Mouse (Mus musculus) heart, adult 9 months (tissue): ENCODE measurements at regions not wholly inside any gene's neighbourhood (a gene's known extent, or its start where the extent isn't known, plus 50 kb on each side); places are given as distances from the start of the nearest gene placed in this dataset.

Source experiments
- DNase-seq, 2 experiments: peaks; one replicate each; pipeline ENCODE4 v3.0.0; 2022; ENCODE audit warnings: low spot score in 2 of 2

DNA sequence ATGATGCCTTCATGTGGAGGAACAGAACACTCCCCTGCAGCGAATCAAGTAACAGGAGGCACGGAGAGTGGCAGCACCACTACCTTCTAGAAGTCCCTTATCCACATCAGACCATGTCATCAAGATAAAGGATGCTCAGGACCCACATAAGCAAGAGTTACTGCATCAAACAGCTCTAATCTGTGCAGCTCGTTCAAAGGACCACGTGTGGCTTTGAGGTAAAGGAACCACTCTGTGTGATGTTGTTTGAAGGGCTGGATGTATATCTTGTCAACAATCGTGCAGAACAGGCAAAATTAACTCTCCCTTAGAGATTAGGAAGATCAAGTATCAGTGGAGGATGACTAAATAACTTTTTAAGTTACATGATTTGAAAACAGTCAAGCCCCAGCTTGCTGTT lies 68.8 kb upstream of the Cd44 start:
- DNase-seq = no peak

GRCm38 (mm10) chr2:102967950-102968722 lies 66.7 kb upstream of the Cd44 start:
- DNase-seq = peak in 1 of 2 experiments; percentile 13

- DNase-seq = no peak
Measured at GRCm38 (mm10) chr2:102967417-102967816, 66.0 kb upstream of the Cd44 start.

DNA sequence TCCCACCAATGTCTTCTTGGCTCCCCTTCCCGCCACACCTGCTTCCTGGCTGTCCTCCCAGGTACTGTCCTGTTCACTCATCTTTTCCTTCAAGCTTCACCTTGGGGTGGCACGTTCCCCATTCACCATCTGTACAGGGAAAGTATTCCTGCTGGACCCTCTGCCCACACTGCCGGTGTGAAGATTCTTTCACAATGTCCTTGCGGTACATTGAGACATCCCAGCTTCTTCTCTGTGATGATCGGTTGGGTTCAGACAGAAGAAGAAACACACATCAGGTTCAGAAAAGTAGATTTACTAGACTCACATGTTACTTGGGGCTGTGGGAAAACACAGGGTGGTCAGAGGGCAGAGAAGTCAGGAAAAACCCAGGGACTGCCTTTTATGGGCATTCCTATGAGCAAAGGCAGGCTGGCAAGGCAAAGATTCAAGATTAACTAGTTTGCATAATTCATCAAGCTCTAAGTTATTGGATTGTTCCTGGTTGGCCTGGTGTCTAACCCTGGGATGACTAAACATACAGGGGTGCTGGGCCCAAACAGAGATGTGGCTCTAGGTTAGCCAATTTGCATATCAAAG lies 57.7 kb upstream of the Cd44 start:
- DNase-seq = no peak

GRCm38 (mm10) chr2:102958529-102958928 lies 57.1 kb upstream of the Cd44 start:
- DNase-seq = no peak

GRCm38 (mm10) chr2:102957811-102958210 lies 56.3 kb upstream of the Cd44 start:
- no peak for DNase-seq

GRCm38 (mm10) chr2:102956858-102957242 lies 55.4 kb upstream of the Cd44 start:
- no peak for DNase-seq

DNA sequence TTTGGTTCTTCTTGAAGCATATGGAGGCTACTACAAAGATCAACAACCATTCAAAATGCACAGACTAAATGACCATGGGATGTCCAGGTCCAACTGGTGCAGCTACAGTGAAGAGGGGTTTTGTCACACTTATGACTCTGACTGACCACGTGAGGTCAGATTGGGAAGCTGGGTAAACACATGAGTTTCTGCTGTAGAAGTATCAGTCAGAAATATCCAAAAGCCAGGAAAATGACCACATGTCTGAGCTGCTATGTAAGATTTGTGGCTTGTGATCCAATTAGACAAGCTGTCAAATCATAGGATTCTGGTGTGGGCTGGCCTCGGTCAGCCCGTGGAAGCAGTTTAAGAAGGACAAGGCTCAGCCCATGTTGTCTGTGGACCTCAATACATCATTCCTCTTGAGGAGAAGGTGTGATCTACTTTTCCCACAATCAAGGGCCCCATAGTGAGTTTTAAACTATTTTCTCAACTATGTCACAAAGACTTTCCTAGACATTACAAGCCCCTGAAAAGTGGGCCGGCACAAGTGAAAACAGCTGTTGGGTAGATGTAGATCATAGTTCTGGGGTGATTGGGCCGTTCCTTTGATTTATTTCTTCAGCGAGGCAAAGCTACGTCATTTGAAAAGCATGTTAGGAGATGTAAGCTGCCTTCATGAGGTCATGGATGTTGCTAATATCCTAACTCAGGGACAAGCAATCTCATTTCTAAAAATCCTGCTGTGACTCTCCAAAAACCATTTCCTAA lies 54.8 kb upstream of the Cd44 start:
- DNase-seq = no peak

- no peak for DNase-seq
Measured at GRCm38 (mm10) chr2:102955232-102955631, 53.8 kb upstream of the Cd44 start.
